Mouse (Mus musculus): Measurements from ENCODE around the gene Ankrd26.

Gene Ankrd26

DNA sequence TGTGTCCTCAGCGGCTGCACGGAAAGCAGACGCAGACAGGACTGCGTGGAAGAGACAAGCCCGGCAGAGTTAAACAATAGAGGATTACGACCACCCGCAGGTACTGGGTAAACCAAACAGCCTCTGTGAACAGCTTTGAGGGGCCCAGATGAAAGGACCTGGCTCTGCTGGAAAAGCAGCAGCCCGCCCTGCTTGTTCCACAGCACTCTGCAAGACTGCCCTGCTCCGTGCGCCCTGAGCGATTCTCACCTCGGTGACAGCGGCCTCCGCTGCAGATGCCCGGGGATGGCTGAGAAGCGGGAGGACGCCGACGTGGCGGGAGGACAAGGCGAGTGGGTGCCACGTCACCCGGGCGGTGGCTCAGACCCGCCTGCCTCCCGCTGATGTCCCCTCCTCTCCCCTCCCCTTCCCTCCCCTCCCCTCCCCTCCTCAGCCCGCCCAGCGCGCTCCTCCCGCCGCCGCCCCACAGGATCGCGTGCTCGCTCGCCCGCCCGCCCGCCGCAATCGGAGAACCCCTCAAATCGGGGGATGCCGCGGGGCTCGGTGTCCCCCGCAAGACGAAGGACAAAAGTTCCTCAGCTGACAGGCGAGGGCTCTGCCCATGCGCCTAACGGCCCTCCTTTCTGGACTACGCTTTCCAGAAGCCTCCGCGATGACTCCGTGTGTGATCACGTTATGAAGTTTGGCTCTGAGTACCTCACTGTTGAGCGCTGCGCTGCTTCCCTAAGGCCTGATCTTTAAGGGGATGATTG is 82.9 kb downstream of the Ankrd26 start, which contains the start of gene Zfp9:
Gene Zfp9, minus strand, starts transcription at position 364 of the 752 bp plus-strand sequence.
- in situ Hi-C loops (cut with MboI, MseI), result no loop called here

DNA sequence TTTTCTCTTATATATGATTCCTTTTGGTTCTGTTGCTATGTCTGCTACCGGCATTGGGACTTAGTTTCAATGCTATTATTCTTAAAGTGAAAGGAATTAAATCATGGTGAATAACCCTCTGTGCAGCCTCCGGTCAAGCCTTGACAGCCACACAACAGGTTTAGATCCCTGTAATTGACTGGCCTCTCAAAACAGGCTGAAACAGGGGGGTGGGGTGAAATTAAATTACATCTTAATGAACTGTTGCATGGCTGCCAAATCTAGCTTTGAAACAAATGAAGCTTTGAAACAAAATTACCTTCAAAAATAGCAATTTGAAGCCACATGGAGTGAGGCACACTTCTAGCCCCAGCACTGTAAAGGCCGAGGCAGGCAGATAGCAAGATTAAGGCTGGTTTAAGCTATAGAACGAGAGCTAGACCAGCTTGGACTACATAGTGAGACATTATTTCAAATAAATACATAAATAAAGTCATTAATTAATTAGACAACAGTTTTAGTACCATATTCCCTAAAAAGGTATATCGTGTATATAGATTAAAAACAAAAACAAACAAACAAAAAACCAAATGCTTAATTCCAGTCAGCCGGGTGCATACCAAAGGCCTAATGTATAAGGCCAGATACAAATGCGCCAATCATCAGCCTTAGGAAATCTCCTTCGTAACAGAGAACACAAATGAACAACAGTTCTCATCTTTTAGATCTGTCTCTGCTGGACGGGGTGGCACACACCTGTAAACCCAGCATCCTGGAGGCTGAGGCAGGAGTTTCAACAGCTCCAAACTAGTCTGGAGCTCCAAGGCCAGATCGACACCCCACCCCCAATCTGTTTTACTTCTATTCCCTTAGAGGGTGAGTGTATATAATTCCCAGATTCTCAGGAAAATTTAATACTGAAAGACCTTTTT is 83.9 kb downstream of the Ankrd26 start:
- in situ Hi-C loops (cut with MboI, MseI), result no loop called here

DNA sequence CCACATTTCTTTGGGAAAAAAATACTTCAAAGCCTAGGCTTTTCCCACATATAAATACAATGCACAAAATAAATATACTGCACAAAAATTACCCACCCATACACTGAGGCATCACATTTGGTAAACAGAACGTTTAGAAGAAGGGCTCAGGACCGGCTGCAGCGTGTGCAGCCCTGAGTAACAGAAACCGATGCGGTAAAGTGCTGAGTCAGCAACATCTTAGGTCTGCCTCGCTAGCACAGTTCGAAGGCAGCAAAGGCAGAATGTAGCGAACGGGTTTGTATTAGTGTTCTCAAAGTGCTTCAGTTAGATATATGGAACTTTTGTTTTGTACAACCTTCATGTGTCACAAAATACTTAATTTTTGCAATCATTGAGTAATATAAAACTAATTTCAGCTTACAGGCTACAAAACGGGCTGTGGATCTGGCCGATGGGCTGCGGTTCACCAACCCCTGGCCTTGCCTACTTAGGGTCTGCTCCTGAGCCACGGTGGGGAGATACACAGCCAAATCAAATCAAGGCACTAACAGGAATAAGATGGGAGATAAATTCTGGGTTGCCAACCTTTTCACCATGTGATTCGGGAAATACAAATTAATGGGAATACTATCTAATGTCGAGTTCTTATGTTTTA is 99.8 kb downstream of the Ankrd26 start:
- in situ Hi-C loops (cut with MboI, MseI), result no loop called here

DNA sequence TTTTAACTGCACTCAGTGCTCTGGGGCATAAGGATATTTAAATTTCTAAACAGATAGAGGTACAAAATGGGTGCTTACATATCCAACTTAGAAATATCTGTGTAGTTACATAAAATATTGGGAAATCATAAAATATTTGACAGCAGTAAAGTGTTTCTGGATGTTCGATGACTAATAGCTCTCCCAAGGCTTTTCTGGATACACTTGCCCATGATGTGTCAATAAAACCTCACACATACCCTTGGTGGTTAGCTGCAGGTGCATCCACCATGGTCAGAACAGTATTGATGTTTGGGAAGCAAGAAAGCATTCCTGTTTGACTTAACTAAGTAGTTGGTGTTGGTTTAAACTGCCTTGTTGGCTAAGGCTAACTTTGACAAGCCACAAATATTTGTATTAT is 104.3 kb downstream of the Ankrd26 start:
- in situ Hi-C loops (cut with MboI, MseI), result no loop called here

DNA sequence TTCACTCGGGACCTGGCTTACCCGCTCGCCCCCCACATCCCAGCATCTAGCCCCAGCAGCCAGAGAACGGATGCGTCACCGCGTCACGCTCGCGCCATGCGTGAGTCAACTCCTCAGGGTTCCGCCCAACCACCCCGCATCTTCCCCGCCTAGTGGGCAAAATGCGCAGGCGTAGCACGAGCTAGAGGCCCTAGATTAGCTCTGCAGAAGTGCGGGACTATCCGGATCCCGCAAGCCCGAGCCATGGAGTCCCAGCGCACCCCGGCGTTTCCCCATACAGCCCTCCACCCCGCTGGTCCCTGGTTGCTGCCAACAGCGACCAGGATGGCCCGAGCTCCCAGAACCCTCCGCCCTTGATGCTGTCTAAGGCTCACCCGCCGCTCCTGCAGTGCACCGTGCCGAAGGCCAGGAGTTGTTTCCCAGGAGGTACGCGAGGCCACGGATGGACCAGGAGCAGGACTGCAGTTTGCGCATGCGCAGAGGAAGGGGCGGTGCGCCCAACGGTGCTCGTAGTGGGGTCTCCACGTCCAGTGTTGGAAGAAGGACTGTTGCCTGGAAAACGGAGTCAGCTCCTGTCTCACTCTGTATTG is 106.9 kb downstream of the Ankrd26 start, which contains the start of gene Zfp248:
Gene Zfp248, minus strand, starts transcription at position 487 of the 590 bp plus-strand sequence.
- in situ Hi-C loops (cut with MboI, MseI), result no loop called here

DNA sequence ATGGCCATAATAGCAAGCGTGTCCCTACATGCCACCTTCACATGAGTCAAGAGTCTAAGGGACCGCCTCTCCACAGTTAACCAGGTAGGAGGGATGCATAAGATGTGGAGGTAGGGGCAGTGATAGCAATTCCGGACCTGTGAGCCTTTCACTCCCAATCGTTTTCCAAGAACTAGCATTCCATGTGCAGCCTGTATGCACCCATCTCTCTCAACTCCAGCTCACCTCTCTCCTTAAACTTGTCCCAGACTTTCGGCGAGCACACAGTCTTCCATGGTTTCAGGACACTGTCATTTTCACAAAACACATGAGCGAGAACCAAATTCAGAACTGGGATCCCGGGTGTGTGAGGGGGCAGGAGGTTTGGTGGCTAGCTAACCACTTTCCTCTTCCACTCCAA is 107.6 kb downstream of the Ankrd26 start:
- in situ Hi-C loops (cut with MboI, MseI), result no loop called here

Measured in T-helper 2 cell (primary cell).